Mouse (Mus musculus) ES-Bruce4 (cell line): ENCODE results near the gene Apol8. TPM values are rescaled to one million over a fixed set of nuclear protein-coding genes. Genes with fewer than 3 reads are reported as not detected.
A peak's percentile ranks its signal among the peaks of the same experiment; 100 is the strongest.

Experiments used
- H3K27ac ChIP-seq: 2 replicates; pipeline ENCODE4 v1.5.1; 2012; ENCODE audit warnings: low read length, inconsistent platforms; ENCODE audit not compliant: insufficient read depth
- H3K27me3 ChIP-seq: 2 replicates; pipeline ENCODE4 v1.6.1; 2012; ENCODE audit warnings: mild to moderate bottlenecking, low read length, inconsistent platforms; ENCODE audit not compliant: control insufficient read depth, poor library complexity, insufficient read depth, severe bottlenecking
- H3K36me3 ChIP-seq: 2 replicates; pipeline ENCODE4 v1.6.1; 2012; ENCODE audit warnings: inconsistent platforms, mild to moderate bottlenecking, low read length, moderate library complexity; ENCODE audit not compliant: control insufficient read depth, poor library complexity, insufficient read depth, severe bottlenecking
- H3K4me1 ChIP-seq: one replicate; pipeline ENCODE4 v1.8.1; 2011; ENCODE audit warnings: low read length; ENCODE audit not compliant: control insufficient read depth, insufficient read depth
- H3K4me3 ChIP-seq: 2 replicates; pipeline ENCODE4 v1.5.1; 2011; ENCODE audit warnings: low read depth, mild to moderate bottlenecking, low read length
- H3K9ac ChIP-seq: 2 replicates; pipeline ENCODE4 v1.6.1; 2012; ENCODE audit warnings: low read depth, mild to moderate bottlenecking, inconsistent platforms; ENCODE audit not compliant: poor library complexity, severe bottlenecking
- H3K9me3 ChIP-seq: replicated peaks from 2 replicates; pipeline ENCODE4 v1.6.1; 2012; ENCODE audit warnings: mild to moderate bottlenecking, low read length, inconsistent platforms; ENCODE audit not compliant: control insufficient read depth, poor library complexity, insufficient read depth, severe bottlenecking
- CTCF ChIP-seq: IDR thresholded peaks from one replicate; pipeline ENCODE4 v1.8.1; 2011; ENCODE audit warnings: low read depth, low read length
- EP300 ChIP-seq: IDR thresholded peaks from 2 replicates; pipeline ENCODE4 v1.6.1; 2011; ENCODE audit warnings: low read depth, low read length; ENCODE audit not compliant: insufficient read depth
- POLR2A ChIP-seq: IDR thresholded peaks from one replicate; pipeline ENCODE4 v1.8.1; 2011; ENCODE audit warnings: low read length; ENCODE audit not compliant: insufficient read depth
- polyA plus RNA-seq: library from polyadenylated mRNA; stranded (reverse); fragments of >200 nt; gene quantifications from 2 replicates; pipeline ENCODE4 v1.2.4, GENCODE M21; 2011; ENCODE audit warnings: low read depth; ENCODE audit not compliant: missing spikeins, insufficient read depth, insufficient read length

The Apol8 gene
- polyA plus RNA-seq, 1 experiment = 1.4 TPM

DNA sequence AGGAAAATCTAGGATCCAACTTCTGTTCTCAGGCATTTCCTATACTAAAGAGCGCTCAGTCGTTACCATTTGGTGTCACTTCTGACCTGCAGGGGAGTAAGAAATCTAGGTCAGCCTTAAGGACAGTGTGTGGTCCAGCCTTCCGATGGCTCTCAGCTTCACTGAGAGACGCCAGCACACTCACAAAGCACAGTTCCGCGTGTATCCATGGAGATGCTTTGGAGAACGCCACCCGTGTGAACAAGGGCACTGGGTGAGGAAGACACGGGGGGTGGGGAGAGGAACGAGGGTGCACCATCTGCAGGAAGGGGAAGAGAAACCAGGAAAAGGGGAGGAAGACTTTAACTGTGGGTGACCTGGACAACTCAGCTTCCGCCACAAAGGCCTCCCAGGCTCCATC lies 4.4 kb downstream of the Apol8 start:
- Histone ChIP-seq H3K36me3 (no peaks in the 10 kb centered on the region), H3K4me3 (no peak overlapping the region), H3K27me3 (no peaks in the 10 kb centered on the region), H3K9me3 (no peaks in the 10 kb centered on the region), H3K4me1 (no peaks in the 10 kb centered on the region), H3K27ac (no peak overlapping the region), H3K9ac (no peak overlapping the region)
- TF ChIP-seq CTCF (no peak), POLR2A (no peak), EP300 (no peak)

DNA sequence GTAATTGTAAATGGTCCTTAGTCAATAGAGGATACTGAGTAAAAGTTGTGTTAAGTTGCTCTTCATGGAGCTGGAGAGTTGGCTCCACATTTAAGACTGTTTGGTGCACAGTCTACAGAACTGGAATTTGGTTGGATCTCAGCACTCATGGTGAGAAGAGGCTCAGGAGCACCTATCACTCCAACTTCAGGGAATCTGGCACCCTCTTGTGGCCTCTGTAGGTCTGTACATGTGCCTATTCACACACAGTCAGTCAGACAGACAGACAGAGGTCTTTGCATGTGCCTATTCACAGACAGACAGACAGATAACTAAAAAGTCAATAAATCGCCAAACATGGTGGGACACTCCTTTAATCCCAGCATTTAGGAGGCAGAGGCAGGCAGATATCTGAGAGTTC lies 6.3 kb downstream of the Apol8 start:
- no peak for TF ChIP-seq EP300
- no peak for TF ChIP-seq POLR2A
- peak; percentile 69 for TF ChIP-seq CTCF
- no peaks in the 10 kb centered on the region for H3K9me3 ChIP-seq

GRCm38 (mm10) chr15:77749717-77750116 lies 7.1 kb downstream of the Apol8 start:
- Histone ChIP-seq H3K9me3 (no peaks in the 10 kb centered on the region), H3K4me1 (no peaks in the 10 kb centered on the region), H3K9ac (no peak overlapping the region), H3K4me3 (no peak overlapping the region), H3K27me3 (no peaks in the 10 kb centered on the region), H3K36me3 (no peaks in the 10 kb centered on the region), H3K27ac (no peak overlapping the region)
- TF ChIP-seq POLR2A (no peak), EP300 (no peak), CTCF (no peak)

More for the DNA sequence above, 6.3 kb downstream of the Apol8 start:
- H3K36me3 ChIP-seq = no peaks in the 10 kb centered on the region
- H3K27me3 ChIP-seq = no peaks in the 10 kb centered on the region
- no peak overlapping the region for H3K4me3 ChIP-seq
- no peaks in the 10 kb centered on the region for H3K4me1 ChIP-seq
- H3K27ac ChIP-seq = no peak overlapping the region
- H3K9ac ChIP-seq = no peak overlapping the region

- Histone ChIP-seq H3K4me3 (no peak overlapping the region), H3K27me3 (no peaks in the 10 kb centered on the region), H3K9ac (no peak overlapping the region), H3K36me3 (no peaks in the 10 kb centered on the region), H3K27ac (no peak overlapping the region), H3K4me1 (no peaks in the 10 kb centered on the region), H3K9me3 (no peaks in the 10 kb centered on the region)
- TF ChIP-seq EP300 (no peak), POLR2A (no peak)
Observed at GRCm38 (mm10) chr15:77748414-77748813, 8.4 kb downstream of the Apol8 start.

DNA sequence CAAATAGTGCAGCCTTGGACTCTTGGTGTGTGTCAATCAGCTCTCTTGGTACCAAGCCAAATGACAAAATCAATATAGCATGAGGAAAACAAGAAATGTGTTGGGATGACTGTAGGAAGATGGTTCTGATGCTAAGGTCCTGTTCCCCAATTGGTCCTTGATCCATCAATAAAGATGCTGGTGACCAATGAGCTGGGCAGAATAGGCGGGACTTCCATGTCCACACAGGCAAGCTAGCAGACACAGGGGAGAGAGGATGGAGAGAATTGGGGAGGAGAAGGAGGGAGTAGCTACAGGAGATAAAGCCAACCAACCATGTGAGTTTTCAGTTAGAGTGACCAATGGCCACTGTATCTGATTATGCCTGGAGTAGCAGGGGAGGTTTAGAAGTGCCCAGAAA lies 10.5 kb downstream of the Apol8 start:
- Histone ChIP-seq H3K27me3 (no peaks in the 10 kb centered on the region), H3K9me3 (no peaks in the 10 kb centered on the region), H3K4me3 (no peak overlapping the region), H3K27ac (no peak overlapping the region), H3K36me3 (no peaks in the 10 kb centered on the region), H3K9ac (no peak overlapping the region), H3K4me1 (no peaks in the 10 kb centered on the region)
- no peak for TF ChIP-seq POLR2A
- no peak for TF ChIP-seq CTCF
- no peak for TF ChIP-seq EP300

DNA sequence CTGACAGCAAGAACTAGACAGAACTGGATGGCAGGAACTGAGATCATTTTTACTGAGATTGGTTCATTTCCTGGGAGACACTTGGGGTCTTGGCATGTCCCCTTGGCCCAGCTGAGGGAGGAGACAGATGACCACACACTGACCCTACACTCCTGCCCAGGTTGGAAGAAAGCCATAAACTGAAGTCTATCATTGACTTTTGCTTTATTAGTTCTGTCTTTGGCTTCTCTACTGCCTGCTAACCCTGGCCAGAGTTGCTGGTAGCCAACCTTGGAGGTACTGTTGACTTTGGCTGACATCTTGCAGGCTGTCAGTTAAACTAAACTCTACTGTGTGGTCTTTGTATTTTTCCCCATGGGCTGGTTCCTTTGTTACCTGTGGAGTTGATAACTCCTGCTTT lies 11.7 kb downstream of the Apol8 start:
- Histone ChIP-seq H3K27me3 (no peaks in the 10 kb centered on the region), H3K9me3 (no peaks in the 10 kb centered on the region), H3K4me3 (no peak overlapping the region), H3K27ac (no peak overlapping the region), H3K36me3 (no peaks in the 10 kb centered on the region), H3K4me1 (no peaks in the 10 kb centered on the region), H3K9ac (no peak overlapping the region)
- TF ChIP-seq POLR2A (no peak), EP300 (no peak), CTCF (no peak)
